Mouse (Mus musculus) bone marrow macrophage, adult 2 months (primary cell): ENCODE measurements around the gene Tpra1.

Experiments used
- CTCF ChIP-seq: IDR thresholded peaks from 2 replicates; pipeline ENCODE4 v1.5.1; 2012; ENCODE audit warnings: low read depth, mild to moderate bottlenecking, low read length, moderate library complexity
- POLR2A ChIP-seq: IDR thresholded peaks from 2 replicates; pipeline ENCODE4 v1.6.1; 2012; ENCODE audit warnings: mild to moderate bottlenecking, low read depth, low read length, borderline replicate concordance

DNA sequence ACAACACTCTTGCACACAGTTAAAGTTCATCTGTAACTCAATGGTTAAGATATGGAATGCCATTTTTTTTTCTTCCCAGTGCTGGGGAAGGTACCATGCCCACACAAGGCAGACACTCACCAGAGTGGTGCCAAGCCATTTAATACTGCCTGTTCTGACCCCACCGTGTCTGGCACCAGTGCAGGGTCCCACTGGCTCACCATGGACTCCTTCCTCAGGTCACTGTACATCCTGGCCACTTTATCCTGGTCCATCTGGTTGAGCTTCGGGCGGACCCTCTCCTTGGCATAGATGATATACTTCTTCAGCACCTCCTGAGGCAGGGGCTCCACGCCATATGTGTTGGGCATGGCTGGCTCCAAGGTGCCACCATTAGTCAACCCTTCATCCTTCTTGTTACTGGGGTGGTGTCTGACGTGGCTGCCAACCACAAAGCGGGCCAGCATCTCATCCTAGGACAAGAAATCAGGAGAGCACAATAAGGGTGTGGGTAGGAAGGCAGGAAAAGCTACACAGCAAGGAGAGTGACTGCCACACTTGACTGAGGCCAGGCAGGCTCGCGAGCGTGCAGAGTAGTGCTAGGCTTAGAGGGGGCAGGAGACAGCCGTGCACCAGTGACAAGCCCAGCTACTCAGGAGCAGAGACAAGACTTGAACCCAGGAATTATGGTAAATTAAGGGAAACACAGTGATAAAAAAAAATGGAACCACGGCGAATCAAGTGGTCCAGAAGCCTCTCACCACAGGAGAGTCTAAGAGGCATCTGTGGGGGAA, 16.2 kb upstream of the Tpra1 start:
- no peak for TF ChIP-seq CTCF
- no peak for TF ChIP-seq POLR2A
